Mouse (Mus musculus) cortical plate, adult 2 months (tissue): ENCODE data around the gene Chmp5. TPM values are rescaled to one million over a fixed set of nuclear protein-coding genes. Genes with fewer than 3 reads are reported as not detected.

Experiments used
- H3K27ac ChIP-seq: fragments of 200-500 bp; 2 replicates; pipeline ENCODE4 v1.5.1; 2012; ENCODE audit warnings: low read length, control low read depth, inconsistent platforms; ENCODE audit not compliant: insufficient read depth
- H3K4me1 ChIP-seq: fragments of 200-500 bp; 2 replicates; pipeline ENCODE4 v1.6.1; 2011; ENCODE audit warnings: low read length; ENCODE audit not compliant: control insufficient read depth, insufficient read depth
- H3K4me3 ChIP-seq: fragments of 200-500 bp; 2 replicates; pipeline ENCODE4 v1.5.1; 2011; ENCODE audit warnings: mild to moderate bottlenecking, low read length, control low read depth; ENCODE audit not compliant: insufficient read depth
- CTCF ChIP-seq: fragments of 200-500 bp; IDR thresholded peaks from 2 replicates; pipeline ENCODE4 v1.5.1; 2011; ENCODE audit warnings: mild to moderate bottlenecking, control low read depth, low read length; ENCODE audit not compliant: insufficient read depth; ENCODE audit errors: extremely low read depth
- POLR2A ChIP-seq: fragments of 200-500 bp; IDR thresholded peaks from 2 replicates; pipeline ENCODE4 v1.6.1; 2011; ENCODE audit warnings: mild to moderate bottlenecking, low read length, control low read depth; ENCODE audit not compliant: insufficient read depth; ENCODE audit errors: extremely low read depth
- polyA plus RNA-seq: library from polyadenylated mRNA; depleted of rRNA; stranded (reverse); fragments of >200 nt; gene quantifications from 2 replicates; pipeline ENCODE4 v1.2.3, GENCODE M21; 2012

Gene Chmp5
- polyA plus RNA-seq, 1 experiment: 106 TPM

DNA sequence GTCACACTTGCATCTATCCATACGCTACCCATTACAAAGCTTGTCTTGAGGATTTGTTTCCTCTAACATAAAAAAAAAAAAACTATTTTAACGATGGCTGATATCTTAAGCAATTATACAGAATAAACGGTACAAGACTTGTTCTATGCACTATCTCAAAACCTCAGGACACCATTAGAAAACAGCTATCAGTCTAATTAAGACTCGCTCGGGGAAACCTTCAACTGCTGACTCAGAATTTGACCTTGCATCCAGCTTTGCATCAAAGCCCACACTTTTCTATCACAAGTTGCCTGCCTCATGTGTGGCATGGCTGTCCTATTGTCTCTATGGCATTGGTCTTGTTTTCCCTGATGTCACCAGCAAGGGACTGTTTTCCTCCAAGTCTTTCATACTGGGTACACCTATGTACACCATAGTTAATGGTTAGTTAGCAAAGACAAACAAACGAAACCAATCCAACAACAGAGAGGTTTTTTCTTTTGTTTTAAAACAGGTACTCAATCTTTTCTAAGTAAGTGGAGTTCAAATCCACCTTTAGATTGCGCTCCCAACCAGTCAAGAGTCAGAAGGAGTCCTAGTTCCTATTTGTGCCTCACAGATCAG, 1.6 kb upstream of the Chmp5 start:
- H3K4me1 ChIP-seq: peaks cover 5% of the 10 kb centered on the region
- TF ChIP-seq CTCF (no peak), POLR2A (no peak)
- H3K27ac ChIP-seq: no peak overlapping the region
- H3K4me3 ChIP-seq: no peak overlapping the region; the same call in 1 of the 2 replicates

DNA sequence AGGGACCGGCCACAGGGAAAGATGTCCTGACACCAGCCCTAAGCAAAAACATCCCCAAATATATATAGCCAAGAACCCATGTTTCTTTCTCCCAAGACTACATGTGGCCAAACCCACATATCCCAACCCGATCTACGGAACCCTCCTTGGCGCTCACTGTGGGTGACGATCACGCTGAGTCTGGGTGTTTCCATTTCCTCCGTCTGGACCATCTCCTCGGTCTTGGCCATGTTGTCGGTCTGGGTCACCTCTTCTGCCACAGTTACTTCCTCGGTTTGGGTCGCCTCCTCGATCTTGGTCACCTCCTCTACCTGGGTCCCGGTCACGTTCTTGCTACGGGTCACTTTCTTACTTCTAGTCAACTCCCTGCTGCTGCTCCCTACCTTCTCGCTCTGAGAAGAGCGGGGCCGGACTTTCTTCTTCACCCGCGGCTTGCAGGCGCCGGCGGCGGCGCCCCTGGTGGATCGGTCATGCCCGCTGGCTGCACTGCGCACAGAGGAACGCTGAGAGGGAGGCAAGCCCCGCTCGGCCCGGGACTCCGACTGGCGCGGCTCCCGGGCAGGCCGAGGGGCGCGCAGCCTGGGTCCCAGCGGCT, 545 bp upstream of the Chmp5 start:
- H3K27ac ChIP-seq: no peak overlapping the region
- TF ChIP-seq POLR2A: no peak
- no peak for TF ChIP-seq CTCF
- peaks cover 5% of the 10 kb centered on the region for H3K4me1 ChIP-seq
- H3K4me3 ChIP-seq: peak overlapping the region; percentile 72

DNA sequence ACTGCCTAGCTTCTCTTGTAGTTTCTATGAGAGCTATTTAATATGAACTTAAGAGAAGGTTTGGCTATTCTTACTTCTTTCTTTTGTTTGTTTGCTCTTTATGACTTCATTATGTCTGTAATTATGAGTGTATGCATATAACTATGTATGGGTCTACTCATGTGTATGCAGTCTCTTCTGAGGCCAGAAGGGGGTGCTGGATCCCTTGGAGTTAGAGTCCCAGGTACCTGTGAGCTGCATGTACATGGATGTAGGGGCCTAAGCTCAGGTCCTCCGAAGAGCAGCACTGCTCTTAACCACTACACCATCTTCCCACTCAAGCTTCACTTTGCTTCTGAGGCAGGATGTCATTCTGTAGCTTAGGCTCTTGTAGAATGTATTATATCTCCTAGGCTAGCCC, 5.3 kb downstream of the Chmp5 start:
- Histone ChIP-seq H3K4me3 (no peak overlapping the region), H3K27ac (no peak overlapping the region), H3K4me1 (peaks cover 2% of the 10 kb centered on the region; the same call in 1 of the 2 replicates)
- TF ChIP-seq CTCF: no peak; the same call in 1 of the 2 replicates
- no peak for TF ChIP-seq POLR2A

DNA sequence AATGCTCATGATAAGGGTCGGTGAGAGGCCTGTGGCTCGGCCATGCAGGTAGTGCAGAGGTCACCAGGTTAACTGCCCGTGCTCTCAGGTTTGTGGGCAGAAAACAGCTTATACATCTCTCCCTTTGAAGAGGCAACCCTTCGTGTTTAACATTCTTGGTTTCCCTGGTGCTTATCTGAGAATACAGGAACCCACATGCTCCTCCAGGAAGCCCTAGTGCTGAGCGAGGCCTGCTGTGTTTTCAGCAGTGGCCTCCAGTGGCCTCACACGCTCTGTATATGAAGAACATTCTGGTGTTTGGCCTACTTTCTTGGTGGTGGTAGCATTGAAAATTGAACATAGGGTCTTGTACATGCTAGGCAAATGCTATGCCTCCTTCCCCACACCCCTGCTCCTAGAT, 7.7 kb downstream of the Chmp5 start:
- TF ChIP-seq CTCF (no peak), POLR2A (no peak)
- no peaks in the 10 kb centered on the region for H3K4me1 ChIP-seq
- no peak overlapping the region for H3K27ac ChIP-seq
- H3K4me3 ChIP-seq: no peak overlapping the region

GRCm38 (mm10) chr4:40963536-40963935, 15.3 kb downstream of the Chmp5 start:
- Histone ChIP-seq H3K4me1 (no peaks in the 10 kb centered on the region; the same call in 1 of the 2 replicates), H3K27ac (no peak overlapping the region), H3K4me3 (no peak overlapping the region)
- no peak for TF ChIP-seq POLR2A
- no peak for TF ChIP-seq CTCF

DNA sequence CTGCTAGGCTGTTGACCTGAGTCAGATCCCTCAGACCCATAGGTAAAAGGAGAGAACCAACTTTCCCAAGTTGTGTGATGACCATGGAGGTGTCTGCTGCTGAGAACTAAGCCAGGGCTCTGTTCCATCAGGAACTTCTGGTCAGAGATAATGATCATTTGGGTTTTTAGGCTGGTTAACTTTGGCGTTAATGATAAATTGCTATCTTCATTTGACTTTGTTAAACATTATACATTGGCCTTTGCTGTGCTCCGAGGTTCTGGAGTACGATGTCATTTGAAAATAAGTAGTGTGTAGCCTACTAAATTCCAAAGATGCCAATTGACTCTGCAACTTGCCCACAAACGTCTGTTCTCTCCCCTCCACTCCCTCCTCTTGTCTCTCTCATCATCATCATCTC, 21.0 kb downstream of the Chmp5 start:
- Histone ChIP-seq H3K4me3 (no peak overlapping the region), H3K27ac (no peak overlapping the region), H3K4me1 (peaks cover 3% of the 10 kb centered on the region; the same call in 1 of the 2 replicates)
- TF ChIP-seq POLR2A (no peak), CTCF (no peak)

GRCm38 (mm10) chr4:40969781-40970591, 21.8 kb downstream of the Chmp5 start:
- Histone ChIP-seq H3K27ac (peak overlapping the region; percentile 94), H3K4me1 (peaks cover 3% of the 10 kb centered on the region; the same call in 1 of the 2 replicates), H3K4me3 (peak overlapping the region; percentile 77)
- no peak for TF ChIP-seq CTCF
- TF ChIP-seq POLR2A: no peak

- Histone ChIP-seq H3K27ac (peak overlapping the region; percentile 94), H3K4me1 (peaks cover 3% of the 10 kb centered on the region; the same call in 1 of the 2 replicates), H3K4me3 (peak overlapping the region; percentile 77)
- TF ChIP-seq POLR2A (no peak), CTCF (no peak)
These were observed 22.3 kb downstream of the Chmp5 start for GRCm38 (mm10) chr4:40970592-40970841.

DNA sequence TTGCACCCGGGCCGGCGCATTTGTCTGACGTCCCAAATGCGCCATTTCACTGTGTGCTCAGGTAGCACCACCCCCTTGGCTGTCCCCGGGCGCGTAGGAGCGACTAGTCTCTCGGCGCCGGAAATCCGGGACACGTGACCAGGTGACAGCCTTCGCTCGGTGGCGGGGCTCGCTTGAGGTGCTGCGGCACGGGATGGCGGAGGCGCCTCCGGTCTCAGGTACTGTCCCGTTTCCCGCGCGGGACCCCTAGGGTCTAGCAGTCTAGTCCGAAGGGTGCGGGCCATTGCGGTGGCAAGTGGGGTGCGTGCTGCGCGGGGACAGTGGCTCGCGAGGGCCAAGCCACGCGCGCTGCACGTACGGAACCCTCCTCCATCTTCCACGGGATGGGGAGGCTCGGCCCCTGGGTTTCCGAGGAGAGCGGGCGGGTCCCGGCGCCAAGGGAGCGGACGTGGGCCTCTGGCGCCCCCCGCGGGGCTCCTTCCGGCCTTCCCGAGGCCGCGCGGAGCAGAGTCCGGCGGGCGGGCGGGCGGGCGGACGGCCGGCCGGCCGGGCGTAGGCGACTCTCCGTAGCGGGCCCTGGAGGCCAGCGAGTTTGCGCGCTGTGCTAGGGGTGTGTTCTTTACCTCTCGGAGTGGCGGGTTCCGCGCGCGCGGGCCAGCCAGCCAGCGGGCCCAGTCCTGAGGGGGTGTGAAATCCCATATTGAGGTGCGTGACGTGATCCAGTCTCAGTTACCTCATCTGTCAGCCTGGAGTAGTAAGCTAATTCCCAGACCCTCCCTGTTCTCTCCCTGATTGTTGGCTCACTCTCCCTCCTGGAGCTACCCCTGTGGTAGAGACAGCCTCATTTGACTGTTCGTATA, 22.9 kb downstream of the Chmp5 start, which contains the start of gene Nfx1:
Gene Nfx1, plus strand, starts transcription at position 65 of the 860 bp plus-strand sequence.
- Histone ChIP-seq H3K4me3 (peak within 1 kb of the TSS; percentile 77), H3K27ac (peak within 1 kb of the TSS; percentile 94), H3K4me1 (peaks cover 6% of the 10 kb centered on the region; the same call in 1 of the 2 replicates)
- TF ChIP-seq POLR2A (peak; percentile 69), CTCF (no peak)
